Mouse (Mus musculus): ENCODE results near the gene 1700001L19Rik. TPM values are rescaled to one million over a fixed set of nuclear protein-coding genes. Genes with fewer than 3 reads are reported as not detected.

The 1700001L19Rik gene
- polyA plus RNA-seq, 3 experiments from 2014 or later: not detected

DNA sequence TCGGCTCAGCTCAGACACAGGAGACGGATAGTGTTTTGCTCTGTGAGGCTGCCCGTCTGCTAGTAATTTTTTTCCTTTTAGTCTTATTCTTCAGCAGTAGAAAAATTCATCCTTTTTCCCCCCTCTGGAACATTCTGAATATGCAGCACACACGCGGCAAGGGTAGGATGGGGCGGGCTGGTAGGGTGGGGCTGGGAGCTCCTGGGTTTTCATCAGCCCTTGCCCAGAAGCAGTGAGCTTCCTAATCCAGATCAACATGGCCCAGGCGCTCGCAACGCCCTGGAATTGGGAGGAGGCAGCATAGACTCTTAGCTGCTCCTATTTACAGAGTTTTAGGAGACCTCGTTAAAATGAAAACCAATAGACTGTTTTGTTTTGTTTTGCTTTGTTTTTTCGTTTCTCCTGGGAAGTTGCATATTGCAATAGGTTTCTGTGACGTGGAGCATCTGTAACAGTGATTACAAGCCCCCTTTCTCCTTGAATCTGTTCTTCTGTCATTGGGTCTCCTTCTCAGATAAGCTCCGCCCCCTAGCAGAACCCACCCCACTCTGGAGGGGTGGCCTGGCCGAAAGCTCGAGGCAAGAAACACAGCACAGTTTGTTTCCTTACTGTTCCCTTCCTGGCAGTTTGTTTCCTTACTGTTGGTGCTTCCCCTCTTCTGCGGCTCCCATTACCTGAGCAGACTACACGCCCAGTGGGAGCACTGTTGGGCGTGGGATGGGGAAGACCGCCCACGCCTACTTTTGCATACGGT is 10.6 kb downstream of the 1700001L19Rik start:
- ATAC-seq: no peak

DNA sequence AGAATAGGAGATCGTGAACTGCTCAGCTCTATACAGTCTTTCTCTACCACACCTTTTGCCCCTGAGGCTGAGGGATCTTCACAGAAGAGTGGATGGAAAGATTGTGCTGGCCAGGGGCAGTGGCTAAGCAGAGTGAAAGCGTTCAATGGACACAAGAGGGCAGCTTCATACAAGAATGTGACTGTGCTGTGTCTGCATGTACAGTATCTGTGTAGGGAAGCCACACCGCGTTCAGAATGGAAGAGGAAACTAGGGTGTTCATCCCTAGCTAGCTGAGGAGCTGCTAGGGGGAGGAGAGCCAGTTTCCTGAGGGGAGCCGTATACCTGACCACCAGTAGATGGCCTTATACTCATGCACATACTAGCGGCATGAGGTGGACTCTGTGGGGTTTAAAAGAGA is 25.6 kb downstream of the 1700001L19Rik start:
- ATAC-seq: no peak

DNA sequence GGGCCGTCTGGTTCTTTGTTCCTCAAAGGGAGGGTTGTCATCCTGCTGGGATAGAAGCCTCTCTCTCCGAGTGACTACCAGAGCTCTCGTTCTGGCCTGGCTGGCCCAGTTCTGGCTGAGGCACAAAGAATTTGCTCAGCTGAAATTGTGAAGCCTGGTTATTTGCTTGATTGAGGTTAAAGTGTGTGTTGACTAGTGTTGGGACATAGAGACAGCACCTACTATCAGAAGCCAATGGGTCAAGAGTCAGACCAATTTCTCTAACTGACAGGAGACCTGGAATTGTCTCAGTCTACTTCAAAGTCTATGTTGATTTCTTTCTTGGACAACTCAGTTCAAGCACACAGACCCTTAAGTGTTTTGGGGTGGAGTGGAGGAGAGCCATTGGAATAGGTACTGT is 29.8 kb downstream of the 1700001L19Rik start:
- no peak for ATAC-seq

DNA sequence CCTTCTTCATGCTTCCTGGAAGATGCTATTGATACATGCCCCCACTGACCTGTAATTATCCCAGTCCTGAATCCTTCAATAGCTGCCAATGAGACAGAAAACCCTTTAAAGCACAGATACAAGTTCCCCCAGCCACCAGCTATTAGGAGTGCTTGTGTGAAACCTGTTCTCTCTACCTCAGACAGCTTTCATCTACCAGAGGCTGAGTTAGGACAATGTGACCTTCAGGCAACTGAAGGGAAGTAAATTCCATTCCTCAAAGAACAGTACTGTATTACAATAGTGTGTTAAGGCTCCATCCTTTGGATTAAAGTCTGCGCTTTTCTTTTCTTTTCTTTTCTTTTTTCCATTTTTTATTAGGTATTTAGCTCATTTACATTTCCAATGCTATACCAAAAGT is 45.6 kb downstream of the 1700001L19Rik start:
- ATAC-seq: no peak

Other genes starting within 250 kb of the 1700001L19Rik start
- gene Mtrr, start 15.3 kb upstream of the 1700001L19Rik start, polyA plus RNA-seq (2017; shearing (Covaris generic)): 10 to 100 TPM; 17.6 to 21.8 (median 21.7) TPM
- gene Fastkd3, start 15.2 kb upstream of the 1700001L19Rik start, polyA plus RNA-seq (2017; shearing (Covaris generic)): 10 to 100 TPM; 23.4 to 28.5 (median 25.7) TPM

All from inflammation-experienced regulatory T-cells, adult 6 months (primary cell).